Mouse (Mus musculus) R1 (cell line): ENCODE data around the gene Dtnb.

Source experiments
- DNase-seq: peaks from one replicate; pipeline ENCODE4 v3.0.0-alpha.2; 2018; ENCODE audit warnings: low read depth, low spot score

Gene Dtnb

GRCm38 (mm10) chr12:3660985-3661635 lies 88.9 kb downstream of the Dtnb start:
- DNase-seq, result no peak

DNA sequence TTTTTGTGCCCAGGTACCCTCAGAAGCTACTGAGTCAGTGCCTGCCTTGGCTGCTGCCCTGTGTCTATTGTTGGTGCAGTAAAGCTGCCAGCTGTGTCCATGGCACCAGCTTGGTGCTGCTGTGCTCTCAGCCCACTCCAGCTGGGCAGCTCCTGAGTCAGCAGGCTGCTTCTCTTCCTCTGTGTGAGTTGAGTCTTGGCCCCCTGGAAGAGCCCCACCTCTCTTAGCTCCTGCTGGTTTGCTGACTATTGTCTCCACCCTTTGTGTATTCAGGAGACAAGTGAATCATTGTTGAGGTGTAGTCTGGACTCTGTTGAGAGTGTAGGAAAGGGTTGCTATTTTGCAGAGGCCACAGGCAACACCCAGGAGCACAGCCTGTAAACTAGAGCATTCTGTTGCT lies 90.5 kb downstream of the Dtnb start:
- DNase-seq, result peak; percentile 95

- DNase-seq, result no peak
Measured at GRCm38 (mm10) chr12:3663386-3663785, 91.2 kb downstream of the Dtnb start.

DNA sequence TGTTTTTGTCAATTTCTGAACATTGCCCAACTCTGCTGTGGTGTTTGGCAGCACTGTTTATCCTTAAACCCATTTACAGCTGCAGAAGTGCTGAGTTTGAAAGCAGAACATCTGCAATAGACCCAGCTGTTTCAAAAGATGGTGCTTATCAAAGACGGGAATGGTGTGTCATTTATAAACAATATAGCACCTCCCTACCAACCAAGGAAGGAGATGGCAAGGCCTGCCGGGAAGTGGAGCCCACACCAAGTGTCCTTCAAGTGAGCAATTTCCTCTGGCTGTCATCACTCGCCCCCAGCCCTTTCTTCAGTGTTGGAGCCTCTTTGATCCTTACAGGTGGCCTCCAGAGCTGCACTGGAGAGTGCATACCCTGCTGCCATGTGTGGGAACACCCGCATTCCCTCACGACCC lies 97.8 kb downstream of the Dtnb start:
- DNase-seq, result no peak

GRCm38 (mm10) chr12:3671117-3671516 lies 98.9 kb downstream of the Dtnb start:
- no peak for DNase-seq

DNA sequence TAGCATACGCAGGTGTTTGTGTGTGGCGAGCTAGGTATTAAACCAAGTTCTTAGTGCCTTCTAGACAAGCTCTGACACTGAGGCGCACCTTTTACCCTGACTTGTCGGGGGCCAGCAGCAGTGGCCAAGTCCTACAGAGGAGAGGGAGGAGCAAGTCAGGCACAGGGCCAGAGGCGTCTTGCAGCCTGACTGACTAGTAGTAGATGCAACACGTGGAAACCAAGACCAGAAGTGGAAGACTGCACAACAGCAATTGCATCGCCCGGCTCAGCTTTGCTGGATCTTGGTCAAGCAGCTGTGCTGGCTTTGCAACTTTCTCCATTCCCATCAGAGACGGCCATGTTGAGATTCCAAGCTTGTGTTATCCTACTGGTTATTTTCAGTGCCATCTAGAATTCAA lies 100.6 kb downstream of the Dtnb start:
- no peak for DNase-seq

GRCm38 (mm10) chr12:3673886-3674285 lies 101.7 kb downstream of the Dtnb start:
- no peak for DNase-seq

DNA sequence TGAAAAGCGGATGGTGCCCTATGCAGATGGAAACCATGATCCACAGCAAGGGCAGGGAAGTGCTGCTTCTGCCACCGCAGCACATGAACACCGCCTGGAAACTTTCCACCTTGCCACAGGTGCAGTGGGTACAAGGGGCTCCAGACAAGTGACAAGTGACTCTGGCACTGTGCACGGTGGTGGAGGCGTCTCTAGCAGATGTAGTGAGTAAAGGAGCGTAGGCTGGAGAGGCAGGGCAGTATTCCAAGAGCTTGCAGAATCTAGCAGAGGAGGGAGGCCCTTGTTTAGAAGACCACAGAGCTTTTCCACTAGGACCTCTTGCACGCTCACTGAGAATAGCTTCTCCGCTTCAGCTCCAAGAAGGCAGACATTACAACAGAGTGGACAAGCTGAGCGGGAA lies 102.7 kb downstream of the Dtnb start:
- no peak for DNase-seq

DNA sequence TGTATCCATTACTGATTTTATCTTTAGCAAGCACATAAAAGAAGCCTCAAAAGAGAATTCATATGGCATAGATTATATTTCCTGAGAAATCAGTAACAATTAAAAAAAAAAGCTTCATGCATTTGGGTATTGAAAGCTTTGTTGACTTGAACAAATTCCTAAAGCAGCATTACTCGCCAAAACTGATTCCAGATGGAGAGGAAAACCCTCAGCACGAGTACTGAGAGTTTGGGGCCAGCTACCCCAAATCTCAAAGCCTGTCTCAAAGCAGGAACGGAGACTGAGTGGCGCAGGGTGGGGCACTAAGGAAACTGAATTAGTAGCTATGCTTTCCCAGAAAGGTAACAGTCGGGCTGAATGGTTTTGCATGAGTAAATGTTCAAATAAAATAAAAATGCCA lies 108.5 kb downstream of the Dtnb start:
- DNase-seq, result no peak

- no peak for DNase-seq
Measured at GRCm38 (mm10) chr12:3683041-3683440, 110.9 kb downstream of the Dtnb start.

GRCm38 (mm10) chr12:3686419-3686940 lies 114.3 kb downstream of the Dtnb start:
- DNase-seq, result no peak

GRCm38 (mm10) chr12:3690926-3691529 lies 118.8 kb downstream of the Dtnb start:
- peak; percentile 85 for DNase-seq

- DNase-seq, result no peak
Measured at GRCm38 (mm10) chr12:3692795-3693392, 120.7 kb downstream of the Dtnb start.

- peak; percentile 64 for DNase-seq
Measured at GRCm38 (mm10) chr12:3695741-3696501, 123.7 kb downstream of the Dtnb start.

- no peak for DNase-seq
Measured at GRCm38 (mm10) chr12:3700503-3700902, 128.3 kb downstream of the Dtnb start.

DNA sequence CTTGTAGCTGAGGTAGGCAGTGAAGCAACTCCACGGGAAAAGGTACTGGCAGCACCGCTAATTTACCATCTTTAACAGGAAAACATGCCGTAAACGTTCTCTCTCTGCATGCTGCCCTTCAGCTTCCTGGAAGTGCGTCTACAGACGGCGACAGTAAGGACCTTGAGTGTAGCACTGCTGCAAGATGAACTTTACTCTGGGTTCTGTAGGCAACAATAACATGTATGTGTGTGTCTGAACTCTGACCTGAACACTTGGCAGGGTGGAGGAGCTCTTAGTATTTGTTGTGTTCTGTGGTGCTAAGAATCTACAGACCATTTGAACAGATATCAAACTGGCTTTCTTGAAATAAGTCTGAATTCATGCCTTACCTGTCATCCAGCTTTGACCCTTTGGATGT lies 130.7 kb downstream of the Dtnb start:
- no peak for DNase-seq

DNA sequence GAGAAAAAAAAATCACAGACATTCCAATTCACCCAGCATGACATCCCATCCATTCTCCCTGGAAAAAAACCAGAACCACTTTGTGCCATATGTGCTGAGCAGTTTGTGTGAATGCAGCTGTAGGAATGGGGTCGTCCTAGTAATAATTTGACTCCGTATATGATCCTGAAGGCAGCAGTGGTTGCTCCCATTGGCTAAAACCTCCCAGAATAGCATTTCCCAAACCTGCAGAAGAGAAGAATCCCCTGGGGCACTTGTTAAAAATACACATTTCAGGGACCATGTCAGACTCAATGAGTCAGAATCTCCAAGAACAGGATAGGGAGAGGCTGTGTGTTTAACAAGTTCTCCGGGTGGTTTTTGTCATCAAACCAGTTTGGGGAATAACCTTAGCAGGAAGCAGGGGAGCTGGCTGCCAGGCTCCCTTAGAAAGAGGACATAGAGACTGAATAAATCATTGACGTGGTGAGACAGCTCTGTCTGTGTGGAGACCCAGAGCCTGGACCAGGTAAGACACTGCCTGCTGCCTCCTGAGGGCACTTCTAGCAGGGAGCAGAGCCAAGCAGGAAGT lies 147.1 kb downstream of the Dtnb start:
- no peak for DNase-seq

DNA sequence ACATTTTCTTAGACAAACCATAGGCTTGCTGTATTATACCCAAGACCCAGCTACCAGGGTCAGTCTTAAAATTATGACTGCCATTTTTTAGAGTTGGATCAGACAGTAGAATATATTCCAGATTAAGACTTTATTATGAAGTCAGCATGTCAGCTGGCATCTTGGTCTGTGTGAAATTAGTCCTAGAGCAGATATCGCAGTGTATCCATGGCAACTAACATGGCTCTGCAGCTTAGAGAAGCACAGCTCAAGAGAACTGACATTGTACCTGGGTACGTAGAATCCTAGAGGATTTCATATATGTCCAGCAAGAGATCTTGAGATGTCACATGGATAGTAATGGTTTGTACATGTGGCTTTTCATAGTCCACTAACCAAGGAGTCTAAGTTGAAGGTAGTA lies 148.3 kb downstream of the Dtnb start:
- no peak for DNase-seq

GRCm38 (mm10) chr12:3723762-3724161 lies 151.6 kb downstream of the Dtnb start:
- no peak for DNase-seq

DNA sequence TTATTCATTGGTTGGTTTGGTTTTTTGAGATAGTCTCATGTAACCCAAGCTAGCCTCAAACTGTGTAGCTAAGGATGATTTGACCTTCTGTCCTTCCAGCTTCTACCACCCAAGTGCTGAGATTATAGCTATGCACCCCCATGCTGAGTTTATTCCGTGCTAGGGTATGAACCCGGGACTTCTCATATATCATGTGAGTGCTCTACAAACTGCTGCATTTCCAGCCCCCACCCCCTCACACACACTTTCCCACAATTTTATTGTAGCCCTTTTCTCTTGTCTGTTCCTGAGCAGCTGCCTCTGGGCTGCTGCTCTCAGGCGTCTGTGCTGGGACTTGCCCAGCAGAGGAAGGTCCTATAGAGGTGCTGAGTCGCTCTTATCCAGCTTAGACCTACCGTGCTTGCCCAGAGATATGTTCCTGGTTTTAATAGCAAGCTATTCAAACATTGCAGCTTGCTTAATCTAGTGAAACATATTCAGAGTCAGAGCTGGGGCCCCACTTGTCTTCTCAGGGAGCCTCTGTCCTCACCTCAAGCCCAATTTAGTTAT lies 152.7 kb downstream of the Dtnb start:
- DNase-seq, result no peak

DNA sequence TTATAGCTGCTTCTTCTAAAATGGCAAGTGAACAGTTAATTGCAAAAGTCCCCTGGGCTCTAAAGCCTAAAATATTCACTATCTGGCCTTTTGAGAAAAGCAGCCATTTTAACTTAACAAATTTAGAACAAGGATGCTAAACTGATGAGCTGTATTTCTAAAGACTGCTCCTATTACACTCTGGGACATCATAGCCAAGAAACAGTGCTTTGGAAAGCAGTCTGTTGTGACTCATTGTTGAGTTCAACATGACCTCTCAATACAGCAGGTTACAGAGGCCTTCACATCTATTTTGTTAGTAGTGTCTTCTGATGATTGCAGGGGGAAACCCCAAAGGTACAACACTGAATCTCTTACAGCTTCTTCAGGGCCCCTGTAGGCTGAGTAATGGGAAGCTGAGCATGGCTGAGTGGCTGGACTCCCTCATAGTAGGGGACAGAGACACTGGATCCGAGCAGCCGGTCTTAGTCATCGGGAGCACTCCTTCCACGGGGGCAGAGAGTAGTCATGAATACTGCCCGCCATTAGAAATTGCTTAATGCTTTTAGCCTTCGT lies 157.4 kb downstream of the Dtnb start:
- DNase-seq, result no peak
